Mouse (Mus musculus) brain, adult 2 months (tissue): Measurements from ENCODE around the gene 3110082I17Rik.
A peak's percentile ranks its signal among the peaks of the same experiment; 100 is the strongest.

Experiments used
- DNase-seq: peaks from one replicate; pipeline ENCODE4 v3.0.0; 2011; ENCODE audit warnings: low read depth, low spot score

3110082I17Rik gene

DNA sequence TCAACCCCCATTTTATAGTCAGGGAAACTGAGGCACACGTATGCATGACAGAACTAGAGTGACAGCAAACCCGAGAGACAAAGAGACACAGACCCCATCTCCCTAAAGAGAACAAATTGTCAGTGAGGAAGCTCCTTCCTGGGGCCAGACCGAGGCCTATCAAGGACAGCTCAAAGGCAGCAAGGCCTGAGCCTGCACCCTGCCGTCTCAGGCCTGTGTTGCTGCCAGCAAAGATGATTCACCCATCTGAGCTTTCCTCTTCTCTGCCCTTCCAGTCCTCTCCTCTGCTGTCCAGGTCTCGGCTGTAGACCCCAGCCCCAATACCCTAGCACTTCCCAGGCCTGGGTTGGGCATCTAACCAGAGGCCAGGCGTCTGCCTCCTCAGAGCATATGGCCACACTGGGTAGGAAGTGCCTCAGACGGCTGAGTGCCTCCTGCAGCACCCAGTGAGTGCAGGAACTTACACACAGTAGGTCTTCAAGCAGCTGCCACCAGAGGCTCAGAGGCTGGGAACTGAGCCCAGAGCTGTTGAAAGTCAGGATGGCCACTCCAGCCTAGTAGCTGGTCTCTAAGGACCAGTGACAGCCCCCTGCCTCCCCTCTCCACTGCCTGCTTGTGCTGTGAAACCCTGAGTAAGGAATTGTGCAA lies 133.2 kb downstream of the 3110082I17Rik start:
- no peak for DNase-seq

DNA sequence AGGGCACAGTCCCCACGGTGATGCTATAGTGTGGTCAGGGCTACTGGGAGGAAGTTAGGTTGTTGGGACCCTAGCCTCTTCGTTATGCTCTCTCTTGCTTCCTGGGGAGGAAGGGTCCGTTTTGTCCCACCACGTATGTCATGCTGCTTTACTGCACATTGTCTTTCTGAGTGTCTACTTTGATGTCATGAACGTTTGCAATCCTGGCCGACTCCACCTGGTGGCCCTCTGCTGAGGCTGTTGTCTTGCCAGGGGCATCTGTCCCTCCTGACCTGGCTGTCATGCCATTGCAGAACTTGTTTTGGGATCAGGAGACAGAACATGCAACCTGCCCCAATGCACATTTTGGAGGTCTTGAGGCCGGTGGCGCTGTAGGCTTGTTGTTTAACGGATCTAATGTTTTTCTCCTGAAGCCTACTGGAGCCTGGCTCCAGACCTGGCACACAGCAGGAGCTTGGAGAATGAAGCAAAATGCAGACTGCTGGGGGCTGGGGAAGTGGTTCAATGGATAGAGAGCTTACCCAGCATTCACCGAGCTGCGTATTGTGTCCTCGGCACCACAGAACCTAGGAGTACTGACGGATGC lies 134.1 kb downstream of the 3110082I17Rik start:
- peak; percentile 80 for DNase-seq

DNA sequence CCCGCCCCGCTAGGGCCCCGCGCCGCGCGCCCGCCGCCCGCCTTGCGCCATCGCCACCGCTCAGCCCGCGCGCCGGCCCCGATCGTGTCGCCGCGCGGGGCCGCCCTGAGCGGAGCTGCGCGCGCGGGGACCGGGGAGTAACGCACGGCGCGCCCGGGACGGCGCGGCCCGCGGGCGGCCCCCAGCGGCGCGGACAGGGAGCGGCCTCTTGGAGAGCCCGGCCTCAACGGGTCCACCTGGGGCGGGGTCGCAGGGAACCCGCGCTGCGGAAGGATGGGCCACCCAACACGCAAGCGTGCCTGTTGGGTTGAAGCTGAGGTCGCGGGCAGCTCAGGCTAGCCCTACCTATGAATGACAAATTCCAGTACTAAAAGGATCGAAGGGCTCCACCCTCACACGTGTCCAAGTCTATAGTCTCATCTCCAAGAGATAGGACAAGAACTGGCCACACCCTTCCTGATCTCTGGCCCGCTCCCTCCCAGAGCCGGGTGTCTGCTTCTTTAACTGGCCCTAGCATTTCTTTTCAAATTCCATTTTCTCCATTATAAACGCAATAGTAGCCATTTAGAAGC lies 134.8 kb downstream of the 3110082I17Rik start, which contains the start of gene Adap1:
Gene Adap1 (minus strand): TSS at position 228 of the 572 bp plus-strand sequence.
- DNase-seq = peak; percentile 77

DNA sequence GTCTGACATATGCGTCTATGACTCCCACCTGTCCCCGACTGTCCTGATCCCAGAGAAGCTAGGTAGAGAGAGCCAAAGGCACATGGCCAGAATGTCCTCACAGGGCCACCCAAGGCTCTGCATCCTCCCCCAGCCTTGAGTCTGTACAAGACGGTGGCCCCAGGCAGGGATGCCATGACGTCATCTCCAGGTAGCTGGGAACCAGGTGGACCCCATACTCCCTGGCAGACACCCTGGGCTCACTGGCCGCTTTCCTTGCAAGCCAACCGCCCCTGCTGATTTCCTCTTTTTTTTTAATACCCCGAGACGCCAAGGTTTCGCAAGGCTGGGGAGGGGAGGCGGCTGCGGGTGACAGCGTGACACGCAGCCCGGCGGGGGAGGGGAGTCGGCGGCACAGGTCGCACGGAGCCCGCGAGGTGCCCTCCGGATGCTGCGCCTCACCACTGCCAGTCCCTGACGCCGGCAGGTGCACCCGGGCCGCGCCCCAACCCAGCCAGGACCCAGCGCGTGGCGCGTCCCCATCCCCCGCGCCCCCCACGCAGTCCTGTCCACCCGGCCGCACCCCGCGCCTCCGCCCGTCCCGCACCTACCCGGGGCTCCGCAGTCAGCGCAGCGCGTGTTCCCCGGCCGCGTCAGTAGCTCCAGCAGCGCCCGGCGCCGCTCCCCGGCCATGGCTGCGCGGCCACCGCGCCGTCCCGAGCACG lies 135.5 kb downstream of the 3110082I17Rik start:
- peak; percentile 88 for DNase-seq

DNA sequence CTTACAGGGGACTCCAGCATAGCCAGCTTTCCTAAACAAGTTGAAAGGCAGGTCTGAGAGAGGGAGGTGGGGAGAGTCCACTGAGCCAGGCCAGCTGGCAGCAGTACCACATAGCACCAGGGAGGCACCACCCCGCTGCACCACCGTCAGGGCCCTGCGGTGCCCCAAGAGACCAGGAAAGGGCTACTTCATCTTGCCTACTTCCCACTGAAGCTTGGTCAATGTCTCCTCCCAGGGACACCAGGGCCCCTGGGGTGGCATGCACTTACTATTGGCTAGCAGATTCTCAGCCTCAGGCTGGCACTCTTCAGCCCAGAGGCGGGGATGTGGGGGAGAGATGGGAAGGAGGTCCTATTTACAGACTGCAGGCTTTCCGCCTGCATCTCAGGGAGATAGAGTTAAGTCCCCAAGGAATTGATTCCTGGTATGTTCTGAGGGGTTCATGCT lies 136.3 kb downstream of the 3110082I17Rik start:
- peak; percentile 81 for DNase-seq

DNA sequence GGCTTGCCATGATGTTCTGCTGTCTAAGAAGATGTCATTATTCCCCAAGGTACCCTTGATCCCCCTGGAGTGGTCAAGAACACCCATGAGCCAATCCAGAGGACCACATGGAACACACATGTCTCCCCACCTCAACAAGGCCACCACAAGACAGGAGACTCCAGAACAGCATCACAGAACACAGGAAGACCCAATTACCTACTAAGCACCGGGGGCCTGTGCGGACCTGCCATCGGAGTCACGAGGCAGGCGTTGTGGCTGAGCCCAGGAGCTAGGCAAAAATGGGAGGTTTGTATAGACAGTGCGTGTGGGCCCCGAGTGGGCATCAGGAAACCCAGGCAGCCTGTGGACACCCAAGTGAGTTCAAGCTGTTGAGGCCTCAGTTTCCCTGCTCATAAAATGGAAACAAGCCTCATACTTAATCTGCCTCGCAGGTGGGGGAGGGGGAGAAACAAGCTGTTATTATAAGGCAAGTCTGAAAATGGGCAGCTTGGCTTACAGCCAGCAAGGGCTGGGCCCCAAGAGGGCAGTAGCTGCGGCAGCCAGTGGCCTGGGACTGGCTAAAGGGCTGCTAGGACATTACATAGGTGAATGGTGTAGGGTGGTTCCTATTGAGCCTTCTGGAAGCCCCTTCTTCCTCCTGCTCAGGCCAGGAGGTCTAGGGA lies 136.9 kb downstream of the 3110082I17Rik start:
- peak; percentile 80 for DNase-seq

DNA sequence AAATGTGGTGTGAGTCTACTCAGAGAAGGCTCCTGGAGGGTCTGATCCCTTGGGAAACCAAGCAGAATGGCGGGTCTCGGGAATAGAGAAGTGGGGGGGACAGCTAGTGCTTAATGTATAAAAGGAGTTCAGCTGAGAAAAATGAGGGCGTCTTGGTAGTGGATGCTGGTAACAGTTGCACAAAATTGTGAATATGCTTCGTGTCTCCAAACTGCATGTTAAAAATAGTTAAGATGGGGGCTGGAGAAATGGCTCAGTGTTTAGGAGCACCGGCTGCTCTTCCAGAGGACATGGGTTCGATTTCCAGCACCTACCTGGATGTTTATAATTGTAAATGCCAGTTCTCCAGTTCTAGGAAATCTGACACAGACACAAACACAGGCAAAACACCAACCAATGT lies 139.0 kb downstream of the 3110082I17Rik start:
- peak; percentile 76 for DNase-seq

DNA sequence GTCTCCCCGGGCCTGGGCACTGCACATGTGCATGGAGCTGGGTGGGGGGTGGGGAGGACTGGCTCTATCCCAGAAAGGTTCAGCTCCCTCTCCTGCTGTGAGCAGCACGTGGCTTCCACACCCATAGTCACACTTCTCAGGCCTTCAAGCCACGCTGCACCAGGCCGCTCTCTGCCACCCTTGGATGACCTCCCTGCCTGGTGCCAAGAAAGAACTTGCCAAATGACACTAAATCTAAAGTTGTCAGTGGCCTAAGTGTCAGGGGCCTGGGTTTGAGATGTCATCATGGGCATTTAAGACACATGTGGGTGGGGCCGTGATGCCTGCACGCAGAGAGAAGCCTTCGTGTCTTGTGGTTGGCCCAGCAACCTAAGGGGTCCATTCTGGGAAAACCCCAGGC lies 139.9 kb downstream of the 3110082I17Rik start:
- no peak for DNase-seq

DNA sequence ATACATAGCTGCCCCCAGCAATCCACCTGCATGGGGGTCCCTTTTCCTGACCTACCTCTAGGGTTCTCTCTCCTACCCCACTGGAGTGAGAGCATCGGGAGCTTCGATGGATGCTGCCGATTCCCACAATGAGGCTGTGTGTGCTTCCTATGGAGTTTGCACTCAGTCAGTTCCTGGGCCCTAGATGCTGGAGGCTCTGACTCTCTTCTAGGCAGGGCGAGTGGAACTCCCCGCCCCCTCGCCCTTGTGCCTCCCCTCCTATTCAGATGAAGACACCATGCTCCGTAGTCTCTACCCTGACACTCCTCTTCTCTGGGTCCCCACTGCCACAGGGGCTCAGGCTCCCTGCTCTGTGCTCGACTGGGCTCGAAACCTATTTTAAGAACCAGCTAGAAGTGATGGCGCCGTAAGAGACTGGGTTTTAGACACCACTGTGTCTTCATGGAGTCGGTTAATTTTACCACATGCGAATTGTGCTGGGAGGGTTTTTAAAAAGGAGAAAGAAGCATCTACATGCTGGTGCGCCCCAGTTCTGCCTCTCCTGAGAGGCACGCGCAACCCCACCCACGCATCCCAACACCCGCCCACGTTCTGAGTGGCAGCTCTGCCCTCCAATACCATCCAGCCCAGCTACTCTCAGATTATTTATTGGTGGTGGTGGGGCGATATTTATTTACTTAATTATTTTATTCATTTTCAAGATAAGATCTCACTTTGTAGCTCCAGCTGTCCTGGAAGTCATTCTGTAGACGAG lies 142.4 kb downstream of the 3110082I17Rik start:
- peak; percentile 78 for DNase-seq

DNA sequence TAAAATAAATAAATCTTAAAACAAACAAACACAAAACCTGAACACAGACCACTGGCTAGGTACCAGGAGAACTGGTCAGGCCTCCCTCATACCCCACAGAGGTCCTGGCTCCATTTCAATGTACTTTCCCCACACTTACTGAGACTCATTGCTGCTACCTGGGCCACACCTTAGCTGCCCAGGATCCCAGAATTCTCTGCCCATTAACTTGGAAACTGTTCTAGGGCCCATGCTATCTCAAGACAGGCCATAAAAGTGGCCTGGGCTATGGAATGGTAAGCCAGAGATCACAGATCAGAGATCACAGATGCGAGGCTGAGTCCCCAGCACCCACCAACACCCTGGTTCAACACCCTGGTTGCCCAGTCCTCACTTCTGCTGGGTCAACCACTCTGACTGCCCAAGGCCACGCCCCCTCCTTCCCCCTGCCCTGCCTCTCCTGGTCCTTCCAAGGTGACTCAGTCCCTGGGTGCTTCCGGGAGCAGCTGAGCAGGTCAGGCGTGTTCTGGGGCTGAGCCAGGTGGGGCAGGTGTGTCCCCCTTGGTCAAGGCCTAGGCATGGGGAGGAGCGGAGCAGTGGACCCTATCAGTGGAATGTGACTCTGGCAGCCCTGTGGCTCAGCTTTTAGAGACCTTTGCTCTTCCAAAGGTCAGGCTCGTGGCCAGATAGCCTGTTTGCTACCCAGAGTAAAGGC lies 143.2 kb downstream of the 3110082I17Rik start:
- no peak for DNase-seq

DNA sequence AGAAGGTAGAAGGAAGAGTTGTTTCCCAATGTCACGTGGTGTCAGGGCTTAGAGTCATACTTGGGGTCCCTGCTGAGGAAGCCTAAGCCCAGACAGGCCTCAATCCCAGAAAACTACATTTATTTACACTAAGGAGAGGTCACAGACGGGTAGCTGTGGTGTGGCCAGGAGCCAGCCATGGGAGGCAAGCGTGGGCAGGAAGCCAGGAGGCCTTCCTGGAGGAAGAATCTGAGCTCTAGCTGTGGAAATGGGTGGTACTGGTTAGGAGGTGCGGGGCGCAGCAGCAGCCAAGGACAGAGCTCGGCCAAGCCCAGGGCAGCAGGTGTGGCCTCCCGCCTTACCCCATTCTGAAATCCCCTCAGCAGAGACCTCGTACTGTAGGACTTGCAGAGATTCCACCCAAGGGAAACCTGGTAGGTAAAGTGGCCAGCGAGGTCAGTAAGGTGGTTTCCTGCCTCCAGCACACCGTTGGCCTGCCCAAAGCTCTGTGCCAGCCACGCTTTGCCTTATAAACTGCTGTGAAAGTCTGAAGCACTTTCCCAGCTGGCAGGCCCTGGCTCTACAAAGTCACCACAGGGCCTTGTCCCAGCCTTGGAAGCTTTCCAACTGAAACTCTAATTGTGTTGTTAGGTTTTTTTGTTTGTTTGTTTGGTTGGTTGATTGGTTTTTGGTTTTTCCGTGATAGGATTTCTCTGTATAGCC lies 145.2 kb downstream of the 3110082I17Rik start:
- DNase-seq = no peak

DNA sequence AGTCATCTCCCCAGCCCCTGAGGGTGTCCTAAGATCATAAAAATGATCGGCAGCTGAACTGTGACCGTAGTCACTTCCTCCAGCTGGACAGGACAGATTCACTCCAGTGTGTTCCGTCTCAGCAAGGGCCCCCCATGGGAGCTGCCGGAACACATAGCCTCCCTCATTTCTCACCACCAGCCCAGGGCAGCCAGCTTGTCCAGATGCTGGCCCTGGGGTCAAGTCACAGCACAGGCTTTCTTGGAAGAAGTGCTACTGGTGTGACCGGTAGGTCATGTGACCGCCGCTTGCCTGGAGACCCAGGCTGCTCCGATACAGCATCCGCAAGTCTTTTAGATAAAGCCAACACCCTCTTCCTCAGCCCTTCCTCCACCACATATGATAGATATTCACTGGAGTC lies 146.8 kb downstream of the 3110082I17Rik start:
- DNase-seq = no peak

DNA sequence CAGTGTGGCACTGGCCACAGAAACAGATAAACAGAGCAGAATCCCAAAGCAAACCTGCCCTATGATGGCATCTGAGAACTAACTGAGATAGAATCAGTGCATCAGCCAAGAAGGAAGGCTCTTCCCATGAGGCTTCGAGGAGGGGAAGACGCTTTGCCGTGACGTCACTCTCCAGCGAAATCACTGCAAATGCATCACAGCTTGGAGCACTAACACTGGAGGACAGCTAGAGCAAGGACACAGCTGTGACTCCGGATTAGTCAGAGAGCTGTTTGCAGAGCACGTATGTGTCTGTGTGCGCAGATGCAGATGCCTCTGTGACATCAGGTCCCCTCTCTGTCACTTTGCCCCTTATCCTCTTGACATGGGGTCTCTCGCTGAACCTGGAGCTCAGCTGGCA lies 148.5 kb downstream of the 3110082I17Rik start:
- peak; percentile 71 for DNase-seq

DNA sequence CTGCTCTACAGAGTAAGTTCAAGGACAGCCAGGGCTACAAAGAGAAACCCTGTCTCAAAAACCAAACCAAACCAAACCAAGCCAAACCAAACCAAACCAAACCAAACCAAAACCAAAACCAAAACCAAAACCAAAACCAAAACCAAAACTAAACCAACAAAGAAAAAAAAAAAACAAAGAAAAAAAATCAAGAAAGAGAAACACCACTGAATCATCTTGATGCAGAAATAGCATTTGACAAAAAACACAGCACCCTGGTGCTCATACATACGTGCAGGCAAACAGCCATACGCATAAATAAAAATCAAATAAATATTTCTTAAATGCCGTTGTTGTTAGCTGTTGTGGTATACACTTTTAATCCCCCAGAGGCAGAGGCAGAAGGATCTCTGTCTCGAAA lies 149.8 kb downstream of the 3110082I17Rik start:
- no peak for DNase-seq

DNA sequence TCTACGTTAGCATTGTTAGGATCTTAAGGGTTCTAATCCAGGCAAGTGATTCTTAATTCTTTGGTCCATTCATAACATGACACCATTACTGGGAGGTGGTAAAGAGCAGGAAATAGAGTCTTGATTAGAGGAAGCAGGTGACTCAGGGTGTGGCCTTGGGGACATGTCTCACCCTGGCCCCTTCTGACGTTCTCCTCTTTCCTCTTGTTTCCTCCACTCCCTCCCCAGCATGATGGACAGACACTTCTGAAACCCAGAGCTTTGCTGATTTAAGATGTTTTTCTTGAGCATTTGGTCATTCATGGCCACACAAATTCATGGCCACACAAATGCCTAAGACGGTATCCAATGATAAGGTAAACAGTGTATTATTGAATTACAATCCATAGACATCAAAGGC lies 150.4 kb downstream of the 3110082I17Rik start:
- no peak for DNase-seq
